Mouse (Mus musculus) erythroblast, embryonic 14.5 days (primary cell): ENCODE measurements around the gene Arhgap25. TPM values are rescaled to one million over a fixed set of nuclear protein-coding genes. Genes with fewer than 3 reads are reported as not detected.

Experiments used
- H3K27me3 ChIP-seq: 2 replicates; pipeline ENCODE4 v1.6.1; 2012; ENCODE audit warnings: inconsistent platforms; ENCODE audit not compliant: control insufficient read depth
- H3K36me3 ChIP-seq: 2 replicates; pipeline ENCODE4 v1.6.1; 2012; ENCODE audit warnings: mild to moderate bottlenecking, inconsistent platforms; ENCODE audit not compliant: control insufficient read depth
- H3K4me1 ChIP-seq: 2 replicates; pipeline ENCODE4 v1.6.1; 2012; ENCODE audit warnings: inconsistent platforms; ENCODE audit not compliant: control insufficient read depth
- H3K4me3 ChIP-seq: replicated peaks from 2 replicates; pipeline ENCODE3; 2012; ENCODE audit warnings: moderate library complexity, mild to moderate bottlenecking, inconsistent platforms
- H3K9me3 ChIP-seq: 2 replicates; pipeline ENCODE4 v1.6.1; 2012; ENCODE audit warnings: low read length, inconsistent platforms, mixed read lengths; ENCODE audit not compliant: control insufficient read depth
- GATA1 ChIP-seq: IDR thresholded peaks from 2 replicates; pipeline ENCODE4 v1.6.1; 2012; ENCODE audit warnings: low read length, inconsistent platforms, mixed read lengths
- TAL1 ChIP-seq: IDR thresholded peaks from 3 replicates; pipeline ENCODE4 v1.6.1; 2012; ENCODE audit warnings: low read length, inconsistent platforms, mixed read lengths
- polyA plus RNA-seq: library from polyadenylated mRNA; stranded (reverse); fragments of >175 nt; gene quantifications from 2 replicates; pipeline ENCODE4 v1.2.3, GENCODE M21; 2012

Arhgap25 gene
- polyA plus RNA-seq, 1 experiment: not detected

DNA sequence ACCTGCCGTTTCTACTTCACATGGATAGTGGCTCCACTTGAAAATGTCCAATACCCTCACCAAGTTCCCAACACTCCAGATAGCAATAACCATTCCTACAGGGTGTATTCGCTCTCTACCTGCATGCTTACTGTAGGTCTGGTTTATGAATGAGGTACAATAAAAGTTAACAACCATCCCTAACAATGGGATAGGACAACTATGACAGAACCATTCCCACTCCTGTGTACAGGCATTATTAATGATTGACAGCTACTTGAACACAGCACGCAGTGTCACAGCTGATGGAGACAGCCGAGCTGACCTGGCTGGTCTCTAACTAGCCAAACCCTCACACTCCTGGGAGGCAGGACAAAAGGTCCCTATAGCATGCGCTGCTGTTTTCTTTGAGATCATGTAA, 4.6 kb upstream of the Arhgap25 start:
- Histone ChIP-seq H3K9me3 (no peaks in the 10 kb centered on the region), H3K27me3 (peaks cover 74% of the 10 kb centered on the region), H3K4me1 (peaks cover 23% of the 10 kb centered on the region), H3K36me3 (no peaks in the 10 kb centered on the region), H3K4me3 (no peak overlapping the region)
- TF ChIP-seq GATA1 (no peak), TAL1 (no peak)

DNA sequence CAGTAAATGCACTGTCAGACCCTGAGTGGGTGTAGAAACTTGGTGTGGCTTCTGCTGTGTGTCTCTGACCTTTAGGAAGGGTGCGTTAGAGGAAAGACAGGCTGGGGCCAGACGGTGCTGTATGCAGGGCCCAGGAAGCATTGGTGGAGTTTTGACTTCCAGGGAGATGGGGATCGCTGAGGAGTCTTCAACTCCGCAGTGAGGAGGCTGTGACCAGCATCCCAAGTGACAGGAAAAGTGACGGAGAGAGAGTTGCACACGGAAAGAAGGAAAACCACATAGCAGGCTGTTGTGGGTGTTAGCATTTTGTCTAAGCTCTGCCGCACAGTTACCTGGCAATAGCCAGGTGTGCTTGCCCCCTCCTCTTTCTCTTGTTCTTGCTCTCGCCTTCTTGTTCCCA, 3.2 kb upstream of the Arhgap25 start:
- no peak for TF ChIP-seq GATA1
- TF ChIP-seq TAL1: no peak
- no peak overlapping the region for H3K4me3 ChIP-seq
- H3K9me3 ChIP-seq: no peaks in the 10 kb centered on the region
- no peaks in the 10 kb centered on the region for H3K36me3 ChIP-seq
- H3K4me1 ChIP-seq: peaks cover 15% of the 10 kb centered on the region
- peaks cover 67% of the 10 kb centered on the region for H3K27me3 ChIP-seq

GRCm38 (mm10) chr6:87535651-87536050, 2.6 kb upstream of the Arhgap25 start:
- H3K4me1 ChIP-seq: peaks cover 12% of the 10 kb centered on the region
- H3K27me3 ChIP-seq: peaks cover 61% of the 10 kb centered on the region
- H3K9me3 ChIP-seq: no peaks in the 10 kb centered on the region
- H3K4me3 ChIP-seq: no peak overlapping the region
- no peaks in the 10 kb centered on the region for H3K36me3 ChIP-seq
- TF ChIP-seq GATA1 (no peak), TAL1 (no peak)

- Histone ChIP-seq H3K27me3 (peaks cover 55% of the 10 kb centered on the region), H3K4me3 (no peak overlapping the region), H3K4me1 (peaks cover 14% of the 10 kb centered on the region), H3K9me3 (no peaks in the 10 kb centered on the region), H3K36me3 (no peaks in the 10 kb centered on the region)
- TF ChIP-seq TAL1 (no peak), GATA1 (no peak)
Observed at GRCm38 (mm10) chr6:87534855-87535575, 2.0 kb upstream of the Arhgap25 start.

- Histone ChIP-seq H3K36me3 (no peaks in the 10 kb centered on the region), H3K27me3 (peaks cover 22% of the 10 kb centered on the region), H3K4me1 (peaks cover 47% of the 10 kb centered on the region), H3K9me3 (no peaks in the 10 kb centered on the region), H3K4me3 (no peak overlapping the region)
- TF ChIP-seq GATA1 (no peak), TAL1 (no peak)
Observed at GRCm38 (mm10) chr6:87531456-87532015, 1.5 kb downstream of the Arhgap25 start.

DNA sequence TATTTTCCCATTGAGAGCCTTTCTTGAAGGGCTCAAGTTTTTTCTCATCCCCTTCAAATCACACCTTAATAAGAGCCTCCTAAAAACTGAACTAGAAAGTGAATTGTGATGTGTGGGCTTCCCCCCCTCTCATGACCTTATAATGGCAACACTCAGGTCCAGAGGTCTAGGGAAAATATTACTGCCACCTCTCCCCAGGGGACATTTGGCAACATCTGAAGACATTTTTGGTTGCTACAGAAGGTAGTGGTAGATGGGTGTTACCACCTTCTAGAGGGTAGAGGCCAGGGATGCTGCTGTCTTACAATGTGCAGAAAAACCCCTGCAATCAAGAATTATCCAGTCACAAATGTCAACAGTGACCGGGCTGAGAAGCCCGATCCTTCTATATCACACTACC, 2.7 kb downstream of the Arhgap25 start:
- H3K4me3 ChIP-seq: no peak overlapping the region
- H3K9me3 ChIP-seq: no peaks in the 10 kb centered on the region
- TF ChIP-seq TAL1 (no peak), GATA1 (no peak)
- peaks cover 51% of the 10 kb centered on the region for H3K4me1 ChIP-seq
- H3K36me3 ChIP-seq: no peaks in the 10 kb centered on the region
- H3K27me3 ChIP-seq: peaks cover 12% of the 10 kb centered on the region

DNA sequence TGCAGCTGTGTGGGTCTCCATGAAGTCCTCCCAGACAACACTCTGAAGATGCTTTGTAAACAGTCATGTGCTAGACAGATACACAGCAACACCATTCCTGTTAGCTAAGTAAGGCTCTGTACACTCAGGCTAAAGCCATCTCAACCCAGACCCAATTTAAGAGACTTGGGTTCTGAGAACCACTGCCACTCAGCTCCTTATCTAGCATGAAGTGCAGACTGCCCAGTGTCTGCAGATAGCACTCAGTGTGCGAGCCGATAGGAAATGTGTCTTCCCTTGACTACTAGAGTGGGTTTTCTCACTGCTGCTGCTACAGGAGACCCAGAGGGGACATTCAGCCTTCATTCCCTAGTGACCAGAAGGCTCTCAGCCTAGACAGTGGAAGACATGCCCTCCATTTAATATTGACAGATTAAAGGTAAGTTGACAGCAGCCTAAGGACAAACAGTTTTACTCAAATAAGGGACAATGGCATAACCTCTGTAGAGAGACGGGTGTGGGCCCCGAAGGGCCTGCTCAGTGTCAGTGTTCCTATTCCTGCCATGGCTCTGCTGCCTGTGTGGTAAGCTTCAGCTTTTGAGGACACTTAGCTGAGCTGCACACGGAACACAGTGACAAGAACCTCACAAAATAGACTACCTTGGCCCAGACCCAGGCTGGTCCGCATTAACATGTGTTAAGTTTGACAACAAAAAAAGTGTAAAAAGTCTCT, 5.1 kb downstream of the Arhgap25 start:
- Histone ChIP-seq H3K9me3 (no peaks in the 10 kb centered on the region), H3K27me3 (peaks cover 6% of the 10 kb centered on the region; the same call in 1 of the 2 replicates), H3K4me1 (peaks cover 67% of the 10 kb centered on the region), H3K36me3 (no peaks in the 10 kb centered on the region), H3K4me3 (peak overlapping the region; percentile 42)
- TF ChIP-seq GATA1 (peak; percentile 68), TAL1 (peak; percentile 49)

DNA sequence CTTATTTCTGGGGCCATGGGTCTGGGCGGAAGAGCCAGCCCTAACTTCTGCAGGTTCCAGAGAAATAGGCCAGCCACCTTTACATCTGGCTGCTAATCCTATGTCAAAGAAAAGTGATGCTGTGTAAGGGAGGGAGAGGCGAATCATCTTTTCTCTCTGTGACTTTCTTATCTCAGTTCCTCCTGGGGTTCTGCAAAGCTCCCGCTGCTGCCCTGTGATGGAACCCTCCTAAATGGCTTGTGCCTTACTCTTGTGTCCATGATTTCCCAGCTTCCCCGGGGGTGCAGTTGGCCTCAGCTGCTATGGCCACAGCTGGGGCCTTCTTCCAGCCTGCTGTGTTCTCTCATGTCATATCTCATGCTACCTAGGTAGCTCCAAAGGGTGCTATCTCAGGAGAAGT, 5.7 kb downstream of the Arhgap25 start:
- Histone ChIP-seq H3K4me3 (no peak overlapping the region), H3K36me3 (no peaks in the 10 kb centered on the region), H3K9me3 (no peaks in the 10 kb centered on the region), H3K4me1 (peaks cover 70% of the 10 kb centered on the region), H3K27me3 (no peaks in the 10 kb centered on the region)
- TF ChIP-seq TAL1 (no peak), GATA1 (no peak)

- H3K9me3 ChIP-seq: no peaks in the 10 kb centered on the region
- no peak overlapping the region for H3K4me3 ChIP-seq
- no peaks in the 10 kb centered on the region for H3K27me3 ChIP-seq
- TF ChIP-seq GATA1 (no peak), TAL1 (no peak)
- H3K36me3 ChIP-seq: no peaks in the 10 kb centered on the region
- H3K4me1 ChIP-seq: peaks cover 69% of the 10 kb centered on the region
Observed at GRCm38 (mm10) chr6:87525126-87525525, 7.9 kb downstream of the Arhgap25 start.
